Mouse (Mus musculus) erythroblast, embryonic 14.5 days (primary cell): ENCODE data around the gene Olfr494. TPM values are rescaled to one million over a fixed set of nuclear protein-coding genes. Genes with fewer than 3 reads are reported as not detected.

ENCODE experiments used
- H3K27me3 ChIP-seq: 2 replicates; pipeline ENCODE4 v1.6.1; 2012; ENCODE audit warnings: inconsistent platforms; ENCODE audit not compliant: control insufficient read depth
- H3K36me3 ChIP-seq: 2 replicates; pipeline ENCODE4 v1.6.1; 2012; ENCODE audit warnings: mild to moderate bottlenecking, inconsistent platforms; ENCODE audit not compliant: control insufficient read depth
- H3K4me1 ChIP-seq: 2 replicates; pipeline ENCODE4 v1.6.1; 2012; ENCODE audit warnings: inconsistent platforms; ENCODE audit not compliant: control insufficient read depth
- H3K4me3 ChIP-seq: replicated peaks from 2 replicates; pipeline ENCODE3; 2012; ENCODE audit warnings: moderate library complexity, mild to moderate bottlenecking, inconsistent platforms
- H3K9me3 ChIP-seq: 2 replicates; pipeline ENCODE4 v1.6.1; 2012; ENCODE audit warnings: low read length, inconsistent platforms, mixed read lengths; ENCODE audit not compliant: control insufficient read depth
- GATA1 ChIP-seq: IDR thresholded peaks from 2 replicates; pipeline ENCODE4 v1.6.1; 2012; ENCODE audit warnings: low read length, inconsistent platforms, mixed read lengths
- TAL1 ChIP-seq: IDR thresholded peaks from 3 replicates; pipeline ENCODE4 v1.6.1; 2012; ENCODE audit warnings: low read length, inconsistent platforms, mixed read lengths
- polyA plus RNA-seq: library from polyadenylated mRNA; stranded (reverse); fragments of >175 nt; gene quantifications from 2 replicates; pipeline ENCODE4 v1.2.3, GENCODE M21; 2012

Gene Olfr494
- polyA plus RNA-seq: not detected in 2 replicates

DNA sequence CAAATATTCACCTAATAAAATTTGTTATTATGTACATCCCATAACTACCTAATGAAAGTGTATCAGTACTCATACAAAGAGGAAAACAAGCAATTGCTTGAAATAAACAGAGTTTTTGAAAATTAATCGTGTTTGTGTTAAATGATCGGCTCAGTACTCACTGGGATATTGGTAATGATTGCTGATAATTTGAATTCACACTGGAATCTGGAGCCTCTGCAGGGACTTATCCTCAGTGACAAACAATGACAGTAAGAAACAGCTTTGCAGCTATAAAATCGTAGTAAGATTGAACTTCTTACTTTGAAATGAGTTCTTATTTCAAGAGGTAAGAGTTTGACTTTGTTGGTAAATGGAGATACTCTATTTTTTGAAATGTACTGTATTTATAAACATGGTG, at the start of gene Olfr494:
Gene Olfr494 (plus strand): TSS at position 301 of the 400 bp plus-strand sequence.
- Histone ChIP-seq H3K27me3 (no peaks in the 10 kb centered on the region), H3K4me1 (no peaks in the 10 kb centered on the region), H3K9me3 (peaks cover 3% of the 10 kb centered on the region; the same call in 1 of the 2 replicates), H3K4me3 (no peak within 1 kb of the TSS), H3K36me3 (no peaks in the 10 kb centered on the region)
- TF ChIP-seq GATA1 (no peak), TAL1 (no peak)

DNA sequence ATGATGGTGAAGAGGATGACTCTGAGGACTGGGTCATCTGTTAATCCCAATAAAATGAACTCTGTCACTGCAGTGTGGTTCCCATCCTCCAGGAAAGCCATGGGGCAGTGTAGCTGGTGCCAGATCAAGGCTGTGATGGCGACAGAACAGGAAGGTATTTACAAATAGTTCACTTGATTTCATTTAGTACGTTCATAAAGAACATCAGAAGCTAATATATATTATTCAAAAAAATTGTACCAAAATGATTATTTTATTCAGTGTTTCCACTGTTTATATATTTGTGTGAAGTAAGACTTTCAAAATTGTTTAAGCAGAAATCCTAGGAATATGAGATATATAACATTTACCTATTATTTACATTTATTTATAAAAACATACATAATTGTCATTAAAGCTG, 41.6 kb upstream of the Olfr494 start, which contains the start of gene Olfr492:
Gene Olfr492 (minus strand): TSS at position 101 of the 400 bp plus-strand sequence.
- no peaks in the 10 kb centered on the region for H3K36me3 ChIP-seq
- TF ChIP-seq GATA1 (no peak), TAL1 (no peak)
- H3K4me1 ChIP-seq: no peaks in the 10 kb centered on the region
- no peaks in the 10 kb centered on the region for H3K27me3 ChIP-seq
- H3K4me3 ChIP-seq: no peak within 1 kb of the TSS
- no peaks in the 10 kb centered on the region for H3K9me3 ChIP-seq

DNA sequence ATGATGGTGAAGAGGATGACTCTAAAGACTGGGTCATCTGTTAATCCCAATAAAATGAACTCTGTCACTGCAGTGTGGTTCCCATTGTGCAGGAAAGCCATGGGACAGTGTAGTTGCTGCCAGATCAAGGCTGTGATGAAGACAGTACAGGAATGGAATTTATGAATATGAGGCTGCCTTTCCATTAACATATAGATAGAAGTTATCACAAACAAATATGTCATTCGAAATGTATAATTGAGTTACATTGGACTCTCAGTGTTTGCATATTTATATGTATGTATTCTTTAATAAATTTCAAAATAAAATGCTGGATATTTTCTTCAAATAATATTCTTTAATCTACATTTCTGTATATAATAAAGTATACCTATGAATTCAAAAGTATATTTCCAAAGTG, 18.3 kb upstream of the Olfr494 start, which contains the start of gene Olfr493:
Gene Olfr493 (minus strand): TSS at position 101 of the 400 bp plus-strand sequence.
- Histone ChIP-seq H3K4me3 (no peak within 1 kb of the TSS), H3K27me3 (no peaks in the 10 kb centered on the region), H3K4me1 (no peaks in the 10 kb centered on the region), H3K9me3 (no peaks in the 10 kb centered on the region), H3K36me3 (no peaks in the 10 kb centered on the region)
- no peak for TF ChIP-seq GATA1
- no peak for TF ChIP-seq TAL1

DNA sequence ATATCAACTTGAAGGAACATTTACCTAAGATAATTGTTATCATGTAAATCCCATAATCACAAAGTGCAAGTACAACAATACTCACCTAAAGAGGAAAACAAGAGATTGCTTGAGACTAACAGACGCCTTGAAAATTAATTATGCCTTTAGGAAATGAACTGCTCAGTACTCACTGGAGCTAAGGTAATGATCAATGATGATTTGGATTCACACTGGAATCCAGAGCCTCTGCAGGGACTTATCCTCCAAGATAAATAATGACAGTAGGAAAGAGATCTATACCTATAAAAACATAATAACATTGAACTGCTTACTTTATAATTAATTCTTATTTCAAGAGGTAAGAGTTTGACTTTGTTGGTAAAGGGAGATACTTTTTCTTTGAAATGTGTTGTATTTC, 27.7 kb downstream of the Olfr494 start, which contains the start of gene Olfr495:
Gene Olfr495 (plus strand): TSS at position 301 of the 400 bp plus-strand sequence.
- Histone ChIP-seq H3K36me3 (no peaks in the 10 kb centered on the region), H3K4me3 (no peak within 1 kb of the TSS), H3K4me1 (no peaks in the 10 kb centered on the region), H3K27me3 (no peaks in the 10 kb centered on the region), H3K9me3 (no peaks in the 10 kb centered on the region)
- TF ChIP-seq GATA1 (no peak), TAL1 (no peak)

Other genes with a start within 250 kb of the Olfr494 start
- not detected in 2 replicates for gene Olfr484, start 237.9 kb upstream of the Olfr494 start, polyA plus RNA-seq
- gene Olfr485, start 205.5 kb upstream of the Olfr494 start, polyA plus RNA-seq: not detected in 2 replicates
- not detected in 2 replicates for gene Olfr486, start 192.6 kb upstream of the Olfr494 start, polyA plus RNA-seq
- gene Olfr487, start 150.7 kb upstream of the Olfr494 start, polyA plus RNA-seq: not detected in 2 replicates
- not detected in 2 replicates for gene Olfr488, start 107.0 kb upstream of the Olfr494 start, polyA plus RNA-seq
- not detected in 2 replicates for gene Olfr490, start 76.4 kb upstream of the Olfr494 start, polyA plus RNA-seq
- not detected in 2 replicates for gene Olfr491, start 51.9 kb upstream of the Olfr494 start, polyA plus RNA-seq
- not detected in 2 replicates for gene Olfr492, start 41.7 kb upstream of the Olfr494 start, polyA plus RNA-seq
- 0.07 TPM in 1 of 2 replicates, not detected in the other for gene Olfr493, start 18.4 kb upstream of the Olfr494 start, polyA plus RNA-seq
- not detected in 2 replicates for gene Olfr495, start 27.8 kb downstream of the Olfr494 start, polyA plus RNA-seq
- gene Olfr497, start 55.1 kb downstream of the Olfr494 start, polyA plus RNA-seq: not detected in 2 replicates
- gene Olfr498, start 100.0 kb downstream of the Olfr494 start, polyA plus RNA-seq: not detected in 2 replicates
- not detected in 2 replicates for gene Olfr502, start 159.7 kb downstream of the Olfr494 start, polyA plus RNA-seq
- gene Olfr503, start 179.2 kb downstream of the Olfr494 start, polyA plus RNA-seq: not detected in 2 replicates
- not detected in 2 replicates for gene Olfr504, start 200.5 kb downstream of the Olfr494 start, polyA plus RNA-seq
- not detected in 2 replicates for gene Olfr506, start 245.5 kb downstream of the Olfr494 start, polyA plus RNA-seq